Mouse (Mus musculus) CH12.LX (cell line): ENCODE data around the gene Rbp4. TPM values are rescaled to one million over a fixed set of nuclear protein-coding genes. Genes with fewer than 3 reads are reported as not detected.

Source experiments
- DNase-seq: peaks from one replicate; pipeline ENCODE4 v3.0.0-alpha.2; 2013; ENCODE audit errors: extremely low read depth
- H3K27ac ChIP-seq: 2 replicates; pipeline ENCODE4 v1.5.1; 2012; ENCODE audit warnings: low read depth, mild to moderate bottlenecking, control low read depth, moderate library complexity; ENCODE audit not compliant: insufficient read depth
- H3K27me3 ChIP-seq: replicated peaks from 2 replicates; pipeline ENCODE3; 2012; ENCODE audit warnings: inconsistent platforms
- H3K36me3 ChIP-seq, 2 experiments: replicated peaks in 1 of 2; 2 replicates each; pipeline versions ENCODE3 to v1.6.1; 2012; ENCODE audit warnings: inconsistent platforms in 1 of 2, low read length in 1 of 2, mild to moderate bottlenecking in 1 of 2, mixed read lengths in 1 of 2, moderate library complexity in 1 of 2; ENCODE audit not compliant: control insufficient read depth in 1 of 2, insufficient read depth in 1 of 2
- H3K4me1 ChIP-seq, 2 experiments: 2 replicates each; pipeline ENCODE4 v1.6.1; 2012; ENCODE audit warnings: inconsistent platforms in 1 of 2, moderate library complexity in 1 of 2; ENCODE audit not compliant: insufficient read depth in 2 of 2, control insufficient read depth in 1 of 2
- H3K4me2 ChIP-seq: 2 replicates; pipeline ENCODE4 v1.6.1; 2012; ENCODE audit warnings: low read depth, mild to moderate bottlenecking, control low read depth; ENCODE audit not compliant: poor library complexity, insufficient read depth, severe bottlenecking
- H3K4me3 ChIP-seq, 3 experiments: fragments of 150-350 bp in 1 of 3; sonication (generic) in 1 of 3; replicated peaks in 1 of 3; 2 replicates each; pipeline versions ENCODE3 to v1.5.1; 2011 to 2012; ENCODE audit warnings: low read depth in 2 of 3, low read length in 2 of 3, mild to moderate bottlenecking in 2 of 3, moderate library complexity in 2 of 3, control low read depth in 1 of 3, improper control_type of control experiment in 1 of 3, inconsistent platforms in 1 of 3, mixed read lengths in 1 of 3; ENCODE audit not compliant: poor library complexity in 1 of 3
- H3K79me2 ChIP-seq: replicated peaks from 2 replicates; pipeline ENCODE4 v1.6.1; 2012; ENCODE audit warnings: mild to moderate bottlenecking, moderate library complexity; ENCODE audit not compliant: control insufficient read depth, poor library complexity, insufficient read depth, severe bottlenecking; ENCODE audit errors: extremely low read depth
- H3K9ac ChIP-seq: 2 replicates; pipeline ENCODE4 v1.6.1; 2012; ENCODE audit warnings: low read depth, mild to moderate bottlenecking, control low read depth, moderate library complexity; ENCODE audit not compliant: insufficient read depth
- H3K9me3 ChIP-seq: replicated peaks from 2 replicates; pipeline ENCODE3; 2012; ENCODE audit warnings: low read length, inconsistent platforms, mixed read lengths
- CHD1 ChIP-seq: IDR thresholded peaks from 2 replicates; pipeline ENCODE4 v1.6.1; 2012; ENCODE audit warnings: low read depth, low read length, improper control_type of control experiment, inconsistent platforms
- CHD2 ChIP-seq: IDR thresholded peaks from 2 replicates; pipeline ENCODE4 v1.6.1; 2011; ENCODE audit warnings: low read length, improper control_type of control experiment
- CTCF ChIP-seq, 2 experiments: IDR thresholded peaks in 1 of 2; conservative IDR thresholded peaks in 1 of 2; 2 replicates each; pipeline ENCODE4 v1.5.1; 2011 to 2012; ENCODE audit warnings: low read depth in 2 of 2, low read length in 2 of 2, improper control_type of control experiment in 1 of 2, inconsistent platforms in 1 of 2, mild to moderate bottlenecking in 1 of 2, moderate library complexity in 1 of 2
- ETS1 ChIP-seq: conservative IDR thresholded peaks from 2 replicates; pipeline ENCODE4 v1.6.1; 2012; ENCODE audit warnings: low read depth, mild to moderate bottlenecking, inconsistent platforms, low read length, improper control_type of control experiment, moderate library complexity
- GABPA ChIP-seq: IDR thresholded peaks from 2 replicates; pipeline ENCODE4 v1.6.1; 2012; ENCODE audit warnings: low read depth, low read length, improper control_type of control experiment, inconsistent platforms; ENCODE audit not compliant: insufficient replicate concordance
- HCFC1 ChIP-seq: IDR thresholded peaks from 2 replicates; pipeline ENCODE4 v1.6.1; 2012; ENCODE audit warnings: low read depth, mild to moderate bottlenecking, inconsistent platforms, low read length, improper control_type of control experiment
- MAFK ChIP-seq: IDR thresholded peaks from 2 replicates; pipeline ENCODE4 v1.6.1; 2011; ENCODE audit warnings: low read length, improper control_type of control experiment; ENCODE audit not compliant: insufficient replicate concordance
- MAX ChIP-seq: IDR thresholded peaks from 2 replicates; pipeline ENCODE4 v1.6.1; 2011; ENCODE audit warnings: low read length, improper control_type of control experiment
- POLR2A ChIP-seq: IDR thresholded peaks from 2 replicates; pipeline ENCODE4 v1.6.1; 2011; ENCODE audit warnings: low read depth, mild to moderate bottlenecking, improper control_type of control experiment, low read length
- POLR2AphosphoS2 ChIP-seq: IDR thresholded peaks from 2 replicates; pipeline ENCODE4 v1.6.1; 2011; ENCODE audit warnings: low read depth, low read length, improper control_type of control experiment
- RCOR1 ChIP-seq: conservative IDR thresholded peaks from 2 replicates; pipeline ENCODE4 v1.6.1; 2012; ENCODE audit warnings: low read depth, mild to moderate bottlenecking, inconsistent platforms, low read length, improper control_type of control experiment
- TBP ChIP-seq: conservative IDR thresholded peaks from 2 replicates; pipeline ENCODE4 v1.6.1; 2011; ENCODE audit warnings: low read depth, low read length, improper control_type of control experiment
- TCF12 ChIP-seq: IDR thresholded peaks from 2 replicates; pipeline ENCODE4 v1.6.1; 2014; ENCODE audit warnings: low read depth, mild to moderate bottlenecking, inconsistent platforms, low read length, improper control_type of control experiment
- USF2 ChIP-seq: conservative IDR thresholded peaks from 2 replicates; pipeline ENCODE4 v1.6.1; 2011; ENCODE audit warnings: low read depth, low read length, improper control_type of control experiment
- ZC3H11A ChIP-seq: IDR thresholded peaks from 2 replicates; pipeline ENCODE4 v1.6.1; 2012; ENCODE audit warnings: low read depth, mild to moderate bottlenecking, inconsistent platforms, low read length, improper control_type of control experiment
- ZMIZ1 ChIP-seq: IDR thresholded peaks from 2 replicates; pipeline ENCODE4 v1.6.1; 2012; ENCODE audit warnings: low read depth, mild to moderate bottlenecking, inconsistent platforms, low read length, improper control_type of control experiment
- dilution Hi-C: fragments of 300-500 bp; cut with MboI; formaldehyde crosslinking; loops from 2 replicates; pipeline ENCODE4 v1.14.3; 2020; ENCODE audit warnings: low sequenced_read_pairs; ENCODE audit not compliant: extremely low pct_unique_long_range_greater_than_20kb, extremely low pct_ligation_motif_present
- in situ Hi-C: fragments of 300-500 bp; cut with MboI; formaldehyde crosslinking; loops from 3 replicates; pipeline ENCODE4 v1.14.3; 2019; ENCODE audit warnings: low sequenced_read_pairs, low pct_ligation_motif_present, low pct_unique_long_range_greater_than_20kb, mixed read lengths
- polyA plus RNA-seq: library from polyadenylated mRNA; unstranded; fragments of >175 nt; gene quantifications from 2 replicates; pipeline ENCODE4 v1.2.1, GENCODE M21; 2012; ENCODE audit warnings: low read depth; ENCODE audit not compliant: insufficient read length
- total RNA-seq, 2 experiments: library from RNA; depleted of rRNA; stranded (reverse); fragments of 300-350 nt in 1 of 2; fragments of >200 nt in 1 of 2; gene quantifications; 2 replicates each; pipeline ENCODE4 v1.2.3; 2012 to 2014

Rbp4 gene
- total RNA-seq (2012; rRNA removed): 0.13 TPM in 1 of 2 replicates, not detected in the other
- total RNA-seq (2014; rRNA removed): not detected in 2 replicates
- not detected in 2 replicates for polyA plus RNA-seq

DNA sequence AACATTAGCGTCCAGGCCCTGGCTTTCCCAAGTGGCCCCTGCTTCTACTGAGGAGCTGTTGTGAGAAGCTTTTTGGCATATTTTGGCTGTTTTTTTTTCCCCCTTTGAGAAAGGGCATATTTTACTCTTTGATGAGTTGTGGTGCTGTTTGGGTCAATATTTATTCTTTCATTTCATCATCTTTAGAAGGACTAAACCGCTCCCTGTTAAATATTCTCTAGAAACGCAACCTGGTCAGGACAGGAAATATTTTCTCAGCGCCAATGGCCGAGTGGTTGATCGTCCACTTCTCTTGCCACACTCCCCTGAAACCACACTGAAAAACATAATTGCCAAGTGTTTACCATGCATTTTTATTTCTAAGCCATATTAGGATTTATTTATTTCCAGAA is at the start of gene Rbp4:
TSS of gene Rbp4 (minus strand) at position 63 of the 392 bp plus-strand sequence.
- peak within 1 kb of the TSS in 1 of 3 experiments; percentile 25 for H3K4me3 ChIP-seq
- H3K9ac ChIP-seq: no peak within 1 kb of the TSS
- H3K27me3 ChIP-seq: no peaks in the 10 kb centered on the region
- TF ChIP-seq POLR2AphosphoS2 (no peak), CHD1 (no peak), RCOR1 (no peak), TBP (no peak), ZC3H11A (no peak), ETS1 (no peak), USF2 (no peak), POLR2A (no peak), MAFK (no peak), HCFC1 (no peak)
- no peaks in the 10 kb centered on the region for H3K9me3 ChIP-seq
- H3K79me2 ChIP-seq: no peaks in the 10 kb centered on the region
- no peak for DNase-seq
- in situ Hi-C loops: no loop called here
- H3K4me1 ChIP-seq: no peaks in the 10 kb centered on the region
- H3K4me2 ChIP-seq: peak within 1 kb of the TSS; percentile 47; the same call in 1 of the 2 replicates
- H3K36me3 ChIP-seq: no peaks in the 10 kb centered on the region
- dilution Hi-C loops: no loop called here
- H3K27ac ChIP-seq: no peak within 1 kb of the TSS

GRCm38 (mm10) chr19:38164633-38165032 is 39.6 kb upstream of the Rbp4 start:
- no peak for DNase-seq
- H3K9me3 ChIP-seq: peaks cover 2% of the 10 kb centered on the region
- TF ChIP-seq CTCF (conservative IDR thresholded peaks at IDR 0.05 in 1 of 2, IDR thresholded peaks at IDR 0.05 in 1 of 2; ENCODE audit: low read depth in 2 of 2, low read length in 2 of 2): no peak
- no peaks in the 10 kb centered on the region for H3K4me1 ChIP-seq
- H3K4me2 ChIP-seq: no peak overlapping the region
- H3K4me3 ChIP-seq: no peak overlapping the region
- H3K27me3 ChIP-seq: no peaks in the 10 kb centered on the region
- dilution Hi-C loops: no loop called here
- no peak overlapping the region for H3K9ac ChIP-seq
- in situ Hi-C loops: no loop called here
- no peak overlapping the region for H3K27ac ChIP-seq
- H3K36me3 ChIP-seq: no peaks in the 10 kb centered on the region
- no peaks in the 10 kb centered on the region for H3K79me2 ChIP-seq

- TF ChIP-seq CTCF (conservative IDR thresholded peaks at IDR 0.05 in 1 of 2, IDR thresholded peaks at IDR 0.05 in 1 of 2; ENCODE audit: low read depth in 2 of 2, low read length in 2 of 2): no peak
- no peak for TF ChIP-seq CHD2
- TF ChIP-seq TCF12: no peak
- no peak for TF ChIP-seq MAX
- no peak for TF ChIP-seq ZMIZ1
- no peak for TF ChIP-seq TBP
- no peak for TF ChIP-seq GABPA
- no peak for TF ChIP-seq ETS1
- TF ChIP-seq, all 38 proteins: peak for 0
- Histone ChIP-seq H3K36me3 (no peaks in the 10 kb centered on the region), H3K79me2 (no peaks in the 10 kb centered on the region), H3K9ac (no peak overlapping the region), H3K4me3 (no peak overlapping the region), H3K27me3 (no peaks in the 10 kb centered on the region), H3K4me2 (no peak overlapping the region), H3K27ac (no peak overlapping the region), H3K9me3 (no peaks in the 10 kb centered on the region), H3K4me1 (0 out of 4 replicates have a peak, but pooled peaks cover 0 to 4% of the 10 kb centered on the region in 2 experiments)
- no peak for DNase-seq
- in situ Hi-C loops (no loop called here), dilution Hi-C loops (no loop called here)
Observed at GRCm38 (mm10) chr19:38161648-38162354, 36.7 kb upstream of the Rbp4 start.
